Mouse (Mus musculus) gastrocnemius, postnatal 4 days (tissue): ENCODE measurements around the gene Olfr1014. TPM values are rescaled to one million over a fixed set of nuclear protein-coding genes. Genes with fewer than 3 reads are reported as not detected.

ENCODE experiments used
- DNase-seq, 2 experiments: peaks; one replicate each; pipeline ENCODE4 v3.0.0; 2021 to 2022; ENCODE audit warnings: low spot score in 2 of 2, mixed read lengths in 2 of 2
- long read RNA-seq, 2 experiments: library from polyadenylated mRNA; stranded (forward); transcript quantifications; one replicate each; pipeline ENCODE4 v2.0.0; 2021
- total RNA-seq, 2 experiments: library from RNA; stranded (reverse); gene quantifications; 2 replicates each; pipeline ENCODE4 v1.2.3; 2021

Gene Olfr1014
- total RNA-seq, result not detected
- long read RNA-seq, experiment 1, result 0 reads
- long read RNA-seq, experiment 2, result 0 reads

DNA sequence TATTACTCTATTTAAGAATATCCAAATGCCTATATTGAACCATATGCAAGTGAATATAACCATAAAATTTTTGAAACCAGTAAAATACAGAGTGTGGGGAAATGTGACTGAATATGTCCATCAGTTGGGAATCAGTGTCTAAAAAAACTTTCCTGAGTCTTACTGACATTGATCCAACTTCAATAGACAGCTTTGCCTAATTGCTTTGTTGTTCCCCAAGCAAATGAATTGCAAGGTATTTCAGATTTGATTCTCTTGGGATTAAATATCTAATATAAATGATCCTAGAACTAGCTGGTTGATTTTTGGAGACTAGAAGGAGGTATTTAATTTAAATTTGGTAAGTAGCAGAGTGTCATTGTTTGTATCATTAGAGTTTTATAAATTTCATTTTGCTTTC lies at the start of gene Olfr1014:
TSS of gene Olfr1014 (plus strand) at position 301 of the 400 bp plus-strand sequence.
- no peak for DNase-seq

DNA sequence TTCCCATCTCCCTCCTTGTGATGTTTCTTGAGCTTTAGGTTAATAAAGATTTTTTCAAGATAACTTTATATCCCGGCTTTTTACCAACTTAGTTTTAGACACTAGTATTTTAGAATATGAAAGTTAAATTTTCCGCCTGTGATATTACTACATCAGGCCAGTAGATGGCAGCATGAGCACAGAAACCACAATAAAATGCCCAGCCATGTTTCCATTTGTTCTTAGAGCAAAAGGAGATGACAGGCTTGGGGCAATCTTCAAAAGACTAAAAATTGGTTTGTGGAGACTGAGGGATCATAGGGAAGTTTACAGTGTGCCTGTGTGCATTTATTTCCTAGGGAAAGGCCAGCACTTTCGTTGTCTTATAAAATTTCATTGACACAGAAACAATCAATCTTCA lies 46.7 kb upstream of the Olfr1014 start:
- DNase-seq, result no peak

DNA sequence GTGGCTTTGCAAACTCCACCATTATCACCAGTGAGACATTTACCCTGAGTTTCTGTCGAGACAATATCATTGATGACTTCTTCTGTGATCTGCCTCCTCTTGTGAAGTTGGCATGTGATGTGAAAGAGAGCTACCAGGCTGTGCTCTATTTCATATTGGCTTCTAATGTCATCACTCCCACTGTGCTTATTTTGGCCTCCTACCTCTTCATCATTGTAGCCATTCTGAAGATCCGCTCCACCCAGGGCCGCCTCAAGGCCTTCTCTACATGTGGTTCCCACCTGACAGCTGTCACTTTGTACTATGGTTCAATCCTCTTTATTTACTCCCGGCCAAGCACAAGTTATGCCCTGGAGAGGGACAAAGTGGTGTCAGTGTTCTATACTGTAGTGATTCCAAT lies 18.7 kb upstream of the Olfr1014 start:
- DNase-seq, result no peak

DNA sequence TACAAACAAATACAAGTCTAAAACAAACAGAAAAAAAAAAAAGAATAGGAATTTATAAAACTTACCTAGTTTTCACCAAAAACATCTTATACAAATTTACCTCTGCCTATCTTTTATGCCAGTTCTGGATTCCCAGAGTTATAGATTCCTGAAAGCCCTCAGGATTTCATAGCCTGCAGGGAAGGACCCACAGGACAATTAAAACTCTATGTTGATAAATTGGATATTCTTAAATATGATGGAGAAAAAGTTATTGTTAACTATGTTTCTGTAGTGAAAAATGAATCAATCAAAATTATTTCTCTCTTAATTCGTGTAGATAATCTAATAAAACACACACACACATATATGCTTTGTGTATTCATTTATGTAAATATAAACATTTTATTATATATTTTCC lies 9.8 kb upstream of the Olfr1014 start, which contains the start of gene Olfr1012:
TSS of gene Olfr1012 (minus strand) at position 101 of the 400 bp plus-strand sequence.
- no peak for DNase-seq

DNA sequence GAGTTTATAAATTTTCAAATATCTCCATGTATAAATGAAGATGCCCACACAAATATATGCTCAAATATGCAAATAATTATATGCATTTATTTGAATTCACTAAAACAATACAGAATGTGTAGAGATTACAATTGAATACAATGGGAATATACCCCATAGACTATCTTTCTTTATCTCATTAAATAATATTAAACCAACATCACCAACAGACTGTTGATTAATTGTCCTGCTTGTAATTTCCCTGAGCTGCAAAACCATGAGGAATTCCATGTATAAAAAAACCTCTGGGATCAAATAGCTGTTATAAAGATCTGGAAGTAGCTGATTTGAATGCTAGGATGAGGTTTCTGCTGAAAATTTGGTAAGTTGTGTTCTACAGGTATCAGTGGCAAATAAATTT lies 5.7 kb upstream of the Olfr1014 start, which contains the start of gene Olfr1013:
TSS of gene Olfr1013 (plus strand) at position 301 of the 400 bp plus-strand sequence.
- DNase-seq, result no peak

DNA sequence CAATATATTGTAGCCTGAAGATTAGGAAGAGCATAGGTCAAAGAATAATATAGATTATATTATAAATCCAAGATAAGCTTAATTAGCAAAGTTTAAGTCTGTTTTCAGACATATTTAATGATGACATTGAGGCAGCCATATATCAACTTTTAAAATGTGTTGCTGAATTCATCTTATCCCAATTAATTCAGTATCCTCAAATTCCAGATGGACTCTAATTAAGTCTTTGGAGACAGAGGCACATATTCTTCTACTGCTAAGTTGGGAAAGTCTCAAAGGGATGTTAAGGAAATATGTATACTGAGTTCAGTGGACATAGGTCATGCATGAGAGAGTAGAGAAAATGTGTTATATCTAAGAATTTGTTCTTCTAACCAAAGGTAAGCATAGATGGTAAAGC lies 9.2 kb downstream of the Olfr1014 start, which contains the start of gene Olfr1015:
TSS of gene Olfr1015 (plus strand) at position 301 of the 400 bp plus-strand sequence.
- DNase-seq, result no peak

DNA sequence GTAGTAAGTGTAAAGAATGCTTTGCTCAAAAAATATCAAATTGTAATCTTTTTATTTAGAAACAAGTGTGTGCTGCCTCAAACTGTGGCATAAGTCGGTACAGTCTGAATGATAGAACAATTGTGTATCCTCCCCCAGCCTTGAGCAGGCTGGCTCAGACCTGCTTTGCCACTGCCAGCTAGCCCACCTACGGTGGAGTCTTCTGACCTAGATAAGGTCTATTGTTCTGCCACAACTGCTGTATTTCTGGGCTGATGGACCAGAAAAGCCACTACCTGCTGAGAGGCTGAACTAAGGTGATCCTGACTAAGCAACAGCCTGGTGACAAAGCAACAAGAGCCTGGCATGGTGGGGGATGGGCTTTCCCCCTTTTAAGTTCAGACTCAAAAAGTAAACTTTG lies 19.8 kb downstream of the Olfr1014 start:
- DNase-seq, result no peak

DNA sequence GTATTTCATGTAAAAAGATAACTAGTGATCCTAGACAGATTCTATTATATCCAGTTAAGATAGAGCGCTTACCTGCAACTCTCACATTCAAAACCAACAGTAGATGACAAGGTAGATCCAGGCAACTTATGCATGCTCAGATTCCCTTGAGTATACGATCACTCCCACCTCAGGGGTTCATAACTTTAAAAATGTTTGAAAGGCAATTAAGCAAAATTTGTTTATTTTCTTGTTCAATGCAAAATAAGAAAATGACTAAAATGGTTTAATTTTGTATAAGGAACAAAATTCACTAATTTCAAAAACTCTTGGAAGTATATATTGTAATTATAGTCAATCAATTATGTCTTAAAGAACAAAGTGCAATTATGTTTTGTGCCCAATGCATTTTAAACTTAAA lies 29.9 kb downstream of the Olfr1014 start, which contains the start of gene Olfr1016:
TSS of gene Olfr1016 (minus strand) at position 101 of the 400 bp plus-strand sequence.
- no peak for DNase-seq

DNA sequence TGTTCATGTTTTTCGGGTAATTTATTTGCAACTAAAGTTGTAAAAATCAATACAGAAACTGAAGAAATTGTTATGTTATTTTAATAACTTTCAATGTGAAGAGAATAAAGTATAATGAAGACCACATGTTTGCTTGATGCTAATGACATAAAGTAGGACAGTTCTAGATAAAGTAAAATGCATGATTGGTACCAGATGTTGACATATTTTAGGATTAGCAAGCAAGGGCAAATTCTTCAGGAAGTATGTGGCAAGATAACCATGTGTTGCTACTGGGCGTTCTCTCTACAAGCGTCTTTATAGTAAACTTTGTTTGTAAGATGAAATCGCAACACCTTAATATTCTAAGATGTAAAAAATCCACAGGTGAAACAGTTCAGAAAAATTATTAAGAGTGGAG lies 32.0 kb downstream of the Olfr1014 start:
- no peak for DNase-seq

DNA sequence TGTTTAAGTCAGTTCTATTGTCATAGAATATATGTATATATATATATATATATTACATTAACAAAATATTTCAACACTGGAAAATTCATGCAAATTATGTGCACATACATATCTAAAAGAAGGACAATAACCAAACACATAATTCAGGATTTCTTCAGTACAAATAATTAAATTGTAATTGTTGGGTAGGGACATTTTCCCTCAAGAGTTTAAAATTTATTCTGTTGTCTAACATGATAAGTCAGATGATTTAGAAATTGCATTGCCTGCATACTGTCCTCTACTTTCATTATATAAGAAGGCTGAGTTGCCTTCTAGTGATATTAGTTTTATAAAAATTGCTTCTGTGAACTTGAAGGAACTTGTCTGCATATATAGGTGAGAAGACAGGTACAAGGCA lies 45.7 kb downstream of the Olfr1014 start, which contains the start of gene Olfr1018:
TSS of gene Olfr1018 (plus strand) at position 301 of the 400 bp plus-strand sequence.
- no peak for DNase-seq

Other genes with a start within 250 kb of the Olfr1014 start
- not detected for gene Olfr996, start 193.5 kb upstream of the Olfr1014 start, total RNA-seq
- gene Olfr998, start 183.8 kb upstream of the Olfr1014 start, total RNA-seq, result not detected
- not detected for gene Olfr1000, start 160.8 kb upstream of the Olfr1014 start, total RNA-seq
- not detected for gene Olfr1002, start 122.0 kb upstream of the Olfr1014 start, total RNA-seq
- gene Olfr154, start 108.3 kb upstream of the Olfr1014 start, total RNA-seq, result not detected
- not detected for gene Olfr1006, start 93.9 kb upstream of the Olfr1014 start, total RNA-seq
- not detected for gene Olfr1008, start 83.3 kb upstream of the Olfr1014 start, total RNA-seq
- gene Olfr1009, start 57.3 kb upstream of the Olfr1014 start, total RNA-seq, result not detected
- gene Olfr1012, start 9.9 kb upstream of the Olfr1014 start, total RNA-seq, result not detected
- not detected for gene Olfr1013, start 5.6 kb upstream of the Olfr1014 start, total RNA-seq
- gene Olfr1015, start 9.3 kb downstream of the Olfr1014 start, total RNA-seq, result not detected
- gene Olfr1016, start 29.8 kb downstream of the Olfr1014 start, total RNA-seq, result not detected
- gene Olfr1018, start 45.8 kb downstream of the Olfr1014 start, total RNA-seq, result not detected
- gene Olfr1019, start 72.8 kb downstream of the Olfr1014 start, total RNA-seq, result not detected
- gene Olfr1020, start 74.3 kb downstream of the Olfr1014 start, total RNA-seq, result not detected
- not detected for gene Olfr1022, start 95.9 kb downstream of the Olfr1014 start, total RNA-seq
- gene Olfr1023, start 112.9 kb downstream of the Olfr1014 start, total RNA-seq, result not detected
- gene Olfr1024, start 132.3 kb downstream of the Olfr1014 start, total RNA-seq, result not detected
- not detected for gene Olfr1025-ps1, start 142.5 kb downstream of the Olfr1014 start, total RNA-seq
- not detected for gene Olfr1026, start 148.8 kb downstream of the Olfr1014 start, total RNA-seq
- gene Olfr1028, start 177.7 kb downstream of the Olfr1014 start, total RNA-seq, result not detected
- gene Olfr1029, start 201.2 kb downstream of the Olfr1014 start, total RNA-seq, result not detected
- not detected for gene Olfr1030, start 206.6 kb downstream of the Olfr1014 start, total RNA-seq
- not detected for gene Olfr1031, start 217.6 kb downstream of the Olfr1014 start, total RNA-seq
- not detected for gene Olfr1032, start 232.8 kb downstream of the Olfr1014 start, total RNA-seq
- under 1 TPM; 0.08 to 0.10 TPM for gene Olfr1033, start 247.9 kb downstream of the Olfr1014 start, total RNA-seq